Mouse (Mus musculus) CH12.LX (cell line): ENCODE measurements around the gene Inpp5a. TPM values are rescaled to one million over a fixed set of nuclear protein-coding genes. Genes with fewer than 3 reads are reported as not detected.

Experiments used
- DNase-seq: peaks from one replicate; pipeline ENCODE4 v3.0.0-alpha.2; 2013; ENCODE audit errors: extremely low read depth
- H3K27ac ChIP-seq: 2 replicates; pipeline ENCODE4 v1.5.1; 2012; ENCODE audit warnings: low read depth, mild to moderate bottlenecking, control low read depth, moderate library complexity; ENCODE audit not compliant: insufficient read depth
- H3K27me3 ChIP-seq: replicated peaks from 2 replicates; pipeline ENCODE3; 2012; ENCODE audit warnings: inconsistent platforms
- H3K36me3 ChIP-seq, 2 experiments: replicated peaks in 1 of 2; 2 replicates each; pipeline versions ENCODE3 to v1.6.1; 2012; ENCODE audit warnings: inconsistent platforms in 1 of 2, low read length in 1 of 2, mild to moderate bottlenecking in 1 of 2, mixed read lengths in 1 of 2, moderate library complexity in 1 of 2; ENCODE audit not compliant: control insufficient read depth in 1 of 2, insufficient read depth in 1 of 2
- H3K4me1 ChIP-seq, 2 experiments: 2 replicates each; pipeline ENCODE4 v1.6.1; 2012; ENCODE audit warnings: inconsistent platforms in 1 of 2, moderate library complexity in 1 of 2; ENCODE audit not compliant: insufficient read depth in 2 of 2, control insufficient read depth in 1 of 2
- H3K4me2 ChIP-seq: 2 replicates; pipeline ENCODE4 v1.6.1; 2012; ENCODE audit warnings: low read depth, mild to moderate bottlenecking, control low read depth; ENCODE audit not compliant: poor library complexity, insufficient read depth, severe bottlenecking
- H3K4me3 ChIP-seq, 3 experiments: fragments of 150-350 bp in 1 of 3; sonication (generic) in 1 of 3; replicated peaks in 1 of 3; 2 replicates each; pipeline versions ENCODE3 to v1.5.1; 2011 to 2012; ENCODE audit warnings: low read depth in 2 of 3, low read length in 2 of 3, mild to moderate bottlenecking in 2 of 3, moderate library complexity in 2 of 3, control low read depth in 1 of 3, improper control_type of control experiment in 1 of 3, inconsistent platforms in 1 of 3, mixed read lengths in 1 of 3; ENCODE audit not compliant: poor library complexity in 1 of 3
- H3K79me2 ChIP-seq: replicated peaks from 2 replicates; pipeline ENCODE4 v1.6.1; 2012; ENCODE audit warnings: mild to moderate bottlenecking, moderate library complexity; ENCODE audit not compliant: control insufficient read depth, poor library complexity, insufficient read depth, severe bottlenecking; ENCODE audit errors: extremely low read depth
- H3K9ac ChIP-seq: 2 replicates; pipeline ENCODE4 v1.6.1; 2012; ENCODE audit warnings: low read depth, mild to moderate bottlenecking, control low read depth, moderate library complexity; ENCODE audit not compliant: insufficient read depth
- H3K9me3 ChIP-seq: replicated peaks from 2 replicates; pipeline ENCODE3; 2012; ENCODE audit warnings: low read length, inconsistent platforms, mixed read lengths
- BHLHE40 ChIP-seq: IDR thresholded peaks from 2 replicates; pipeline ENCODE4 v1.6.1; 2011; ENCODE audit warnings: mild to moderate bottlenecking, low read depth, low read length, improper control_type of control experiment
- CTCF ChIP-seq, 2 experiments: IDR thresholded peaks in 1 of 2; conservative IDR thresholded peaks in 1 of 2; 2 replicates each; pipeline ENCODE4 v1.5.1; 2011 to 2012; ENCODE audit warnings: low read depth in 2 of 2, low read length in 2 of 2, improper control_type of control experiment in 1 of 2, inconsistent platforms in 1 of 2, mild to moderate bottlenecking in 1 of 2, moderate library complexity in 1 of 2
- ELF1 ChIP-seq: IDR thresholded peaks from 2 replicates; pipeline ENCODE4 v1.6.1; 2014; ENCODE audit warnings: low read depth, mild to moderate bottlenecking, inconsistent platforms, low read length, improper control_type of control experiment
- ETS1 ChIP-seq: conservative IDR thresholded peaks from 2 replicates; pipeline ENCODE4 v1.6.1; 2012; ENCODE audit warnings: low read depth, mild to moderate bottlenecking, inconsistent platforms, low read length, improper control_type of control experiment, moderate library complexity
- GABPA ChIP-seq: IDR thresholded peaks from 2 replicates; pipeline ENCODE4 v1.6.1; 2012; ENCODE audit warnings: low read depth, low read length, improper control_type of control experiment, inconsistent platforms; ENCODE audit not compliant: insufficient replicate concordance
- HCFC1 ChIP-seq: IDR thresholded peaks from 2 replicates; pipeline ENCODE4 v1.6.1; 2012; ENCODE audit warnings: low read depth, mild to moderate bottlenecking, inconsistent platforms, low read length, improper control_type of control experiment
- JUN ChIP-seq: IDR thresholded peaks from 2 replicates; pipeline ENCODE4 v1.6.1; 2011; ENCODE audit warnings: low read depth, mild to moderate bottlenecking, low read length, improper control_type of control experiment, moderate library complexity; ENCODE audit not compliant: insufficient read depth
- MAZ ChIP-seq: IDR thresholded peaks from 2 replicates; pipeline ENCODE4 v1.6.1; 2012; ENCODE audit warnings: low read depth, mild to moderate bottlenecking, inconsistent platforms, low read length, improper control_type of control experiment, moderate library complexity
- MXI1 ChIP-seq: IDR thresholded peaks from 2 replicates; pipeline ENCODE4 v1.6.1; 2011; ENCODE audit warnings: mild to moderate bottlenecking, low read depth, low read length, improper control_type of control experiment
- NRF1 ChIP-seq: IDR thresholded peaks from 2 replicates; pipeline ENCODE4 v1.6.1; 2014; ENCODE audit warnings: low read depth, mild to moderate bottlenecking, inconsistent platforms, low read length, improper control_type of control experiment, moderate library complexity
- PAX5 ChIP-seq: IDR thresholded peaks from 2 replicates; pipeline ENCODE4 v1.6.1; 2012; ENCODE audit warnings: low read length, inconsistent platforms, mixed read lengths
- POLR2A ChIP-seq: IDR thresholded peaks from 2 replicates; pipeline ENCODE4 v1.6.1; 2011; ENCODE audit warnings: low read depth, mild to moderate bottlenecking, improper control_type of control experiment, low read length
- POLR2AphosphoS2 ChIP-seq: IDR thresholded peaks from 2 replicates; pipeline ENCODE4 v1.6.1; 2011; ENCODE audit warnings: low read depth, low read length, improper control_type of control experiment
- UBTF ChIP-seq: IDR thresholded peaks from 2 replicates; pipeline ENCODE4 v1.6.1; 2012; ENCODE audit warnings: low read depth, mild to moderate bottlenecking, inconsistent platforms, low read length, improper control_type of control experiment, moderate library complexity
- ZC3H11A ChIP-seq: IDR thresholded peaks from 2 replicates; pipeline ENCODE4 v1.6.1; 2012; ENCODE audit warnings: low read depth, mild to moderate bottlenecking, inconsistent platforms, low read length, improper control_type of control experiment
- ZNF384 ChIP-seq: IDR thresholded peaks from 2 replicates; pipeline ENCODE4 v1.6.1; 2012; ENCODE audit warnings: low read depth, low read length, improper control_type of control experiment, inconsistent platforms
- dilution Hi-C: fragments of 300-500 bp; cut with MboI; formaldehyde crosslinking; loops from 2 replicates; pipeline ENCODE4 v1.14.3; 2020; ENCODE audit warnings: low sequenced_read_pairs; ENCODE audit not compliant: extremely low pct_unique_long_range_greater_than_20kb, extremely low pct_ligation_motif_present
- in situ Hi-C: fragments of 300-500 bp; cut with MboI; formaldehyde crosslinking; loops from 3 replicates; pipeline ENCODE4 v1.14.3; 2019; ENCODE audit warnings: low sequenced_read_pairs, low pct_ligation_motif_present, low pct_unique_long_range_greater_than_20kb, mixed read lengths
- polyA plus RNA-seq: library from polyadenylated mRNA; unstranded; fragments of >175 nt; gene quantifications from 2 replicates; pipeline ENCODE4 v1.2.1, GENCODE M21; 2012; ENCODE audit warnings: low read depth; ENCODE audit not compliant: insufficient read length
- total RNA-seq, 2 experiments: library from RNA; depleted of rRNA; stranded (reverse); fragments of 300-350 nt in 1 of 2; fragments of >200 nt in 1 of 2; gene quantifications; 2 replicates each; pipeline ENCODE4 v1.2.3; 2012 to 2014

The Inpp5a gene
- total and polyA plus RNA-seq, 3 experiments = 1.7 to 5.4 (median 3.0) TPM

DNA sequence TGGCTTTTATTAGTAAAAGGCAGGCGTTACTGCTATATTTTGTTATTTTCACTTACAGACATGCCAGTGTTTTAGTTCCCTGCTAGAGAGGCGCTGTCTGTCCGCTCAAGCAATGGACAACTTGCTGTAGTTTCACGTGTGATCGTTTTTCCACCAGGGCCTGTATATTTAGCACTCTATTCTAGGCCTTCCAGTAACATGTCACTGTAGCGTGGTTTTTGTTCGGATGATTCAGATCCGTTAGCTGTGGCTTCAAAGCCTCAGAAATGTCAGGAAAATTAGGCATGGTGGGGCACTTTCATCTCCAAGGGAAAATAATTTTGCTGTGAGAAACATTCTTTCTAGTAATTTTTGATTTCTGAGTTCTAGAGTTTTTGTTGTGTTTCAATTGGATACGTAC is 2.0 kb downstream of the Inpp5a start:
- no peak overlapping the region for H3K9ac ChIP-seq
- H3K4me1 ChIP-seq = peaks cover 6 to 51% of the 10 kb centered on the region in 2 experiments
- H3K27me3 ChIP-seq = peaks cover 4% of the 10 kb centered on the region
- dilution Hi-C loops = no loop called here
- H3K9me3 ChIP-seq = no peaks in the 10 kb centered on the region
- in situ Hi-C loops = no loop called here
- TF ChIP-seq JUN (no peak), BHLHE40 (0 out of 2 replicates have a peak, but pooled peaks have one; percentile 13)
- H3K4me3 ChIP-seq = peak overlapping the region in 1 of 3 experiments; percentile 2
- no peaks in the 10 kb centered on the region for H3K36me3 ChIP-seq
- H3K79me2 ChIP-seq = no peaks in the 10 kb centered on the region
- H3K4me2 ChIP-seq = peak overlapping the region; percentile 7; the same call in 1 of the 2 replicates
- H3K27ac ChIP-seq = no peak overlapping the region
- no peak for DNase-seq

DNA sequence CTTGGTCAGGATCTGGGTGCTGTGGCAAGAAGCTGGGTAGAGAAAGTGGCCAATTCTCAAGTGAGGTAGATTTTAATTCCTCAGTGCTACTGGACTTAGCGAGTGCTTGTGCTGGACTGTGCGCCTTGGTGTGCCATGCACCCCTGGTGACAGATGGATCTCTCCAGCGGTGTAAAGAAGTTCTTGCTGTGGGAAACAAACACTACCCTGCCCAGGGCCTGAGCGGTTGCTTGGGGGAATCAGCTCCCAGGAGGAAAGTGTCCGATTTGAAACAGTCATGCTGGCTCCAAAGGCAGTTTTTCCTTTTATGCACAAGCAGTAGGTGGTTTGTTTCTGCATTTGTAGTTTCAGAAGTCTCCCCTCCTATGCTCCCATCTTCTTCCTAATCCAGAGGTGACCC is 2.8 kb downstream of the Inpp5a start:
- Histone ChIP-seq H3K36me3 (no peaks in the 10 kb centered on the region), H3K27ac (no peak overlapping the region), H3K9me3 (no peaks in the 10 kb centered on the region), H3K4me2 (no peak overlapping the region), H3K27me3 (no peaks in the 10 kb centered on the region), H3K4me1 (peaks cover 6 to 58% of the 10 kb centered on the region in 2 experiments), H3K9ac (no peak overlapping the region), H3K4me3 (no peak overlapping the region), H3K79me2 (no peaks in the 10 kb centered on the region)
- in situ Hi-C loops (no loop called here), dilution Hi-C loops (no loop called here)
- no peak for TF ChIP-seq UBTF
- no peak for TF ChIP-seq HCFC1
- TF ChIP-seq CTCF (conservative IDR thresholded peaks at IDR 0.05 in 1 of 2, IDR thresholded peaks at IDR 0.05 in 1 of 2; ENCODE audit: low read depth in 2 of 2, low read length in 2 of 2) = no peak
- TF ChIP-seq BHLHE40 = no peak
- no peak for TF ChIP-seq ZNF384
- TF ChIP-seq MXI1 = no peak
- no peak for TF ChIP-seq NRF1
- TF ChIP-seq MAZ = no peak
- TF ChIP-seq GABPA = no peak
- TF ChIP-seq PAX5 = no peak
- TF ChIP-seq POLR2A = no peak
- TF ChIP-seq POLR2AphosphoS2 = no peak
- TF ChIP-seq ELF1 = no peak
- no peak for TF ChIP-seq ETS1
- no peak for TF ChIP-seq ZC3H11A
- no peak for DNase-seq
